Mouse (Mus musculus): ENCODE data around the gene Pop5.

DNA sequence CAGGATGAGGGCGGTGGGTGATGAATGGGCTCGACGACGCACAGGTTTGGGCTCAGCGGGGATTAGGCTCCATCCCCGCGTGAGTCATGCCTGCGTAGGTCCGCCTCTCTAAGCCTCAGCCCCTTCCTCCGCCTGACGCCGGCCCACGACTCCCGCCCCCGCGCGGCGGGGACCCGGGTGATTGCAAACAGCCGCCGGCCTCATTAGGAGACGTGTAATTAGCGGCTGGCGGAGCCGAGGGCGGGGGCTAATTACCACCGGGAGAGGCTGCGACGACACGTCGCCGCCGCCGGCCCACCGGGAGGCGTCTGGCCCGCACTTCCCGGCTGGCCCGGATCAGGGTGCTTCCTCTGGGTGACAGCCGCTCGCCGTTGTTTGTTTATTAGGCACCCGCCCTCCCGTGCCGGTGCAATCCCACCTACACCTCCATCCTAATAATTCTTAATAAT is 289 bp upstream of the Pop5 start:
- TF ChIP-seq CTCF (IDR thresholded peaks at IDR 0.05; ENCODE audit: low read depth, low read length) (no peak), POLR2A (IDR thresholded peaks at IDR 0.05; ENCODE audit: borderline replicate concordance, low read depth, low read length) (no peak)

Measured in bone marrow macrophage, adult 2 months (primary cell).